Mouse (Mus musculus): Measurements from ENCODE around the gene Igf1r.

Gene Igf1r

DNA sequence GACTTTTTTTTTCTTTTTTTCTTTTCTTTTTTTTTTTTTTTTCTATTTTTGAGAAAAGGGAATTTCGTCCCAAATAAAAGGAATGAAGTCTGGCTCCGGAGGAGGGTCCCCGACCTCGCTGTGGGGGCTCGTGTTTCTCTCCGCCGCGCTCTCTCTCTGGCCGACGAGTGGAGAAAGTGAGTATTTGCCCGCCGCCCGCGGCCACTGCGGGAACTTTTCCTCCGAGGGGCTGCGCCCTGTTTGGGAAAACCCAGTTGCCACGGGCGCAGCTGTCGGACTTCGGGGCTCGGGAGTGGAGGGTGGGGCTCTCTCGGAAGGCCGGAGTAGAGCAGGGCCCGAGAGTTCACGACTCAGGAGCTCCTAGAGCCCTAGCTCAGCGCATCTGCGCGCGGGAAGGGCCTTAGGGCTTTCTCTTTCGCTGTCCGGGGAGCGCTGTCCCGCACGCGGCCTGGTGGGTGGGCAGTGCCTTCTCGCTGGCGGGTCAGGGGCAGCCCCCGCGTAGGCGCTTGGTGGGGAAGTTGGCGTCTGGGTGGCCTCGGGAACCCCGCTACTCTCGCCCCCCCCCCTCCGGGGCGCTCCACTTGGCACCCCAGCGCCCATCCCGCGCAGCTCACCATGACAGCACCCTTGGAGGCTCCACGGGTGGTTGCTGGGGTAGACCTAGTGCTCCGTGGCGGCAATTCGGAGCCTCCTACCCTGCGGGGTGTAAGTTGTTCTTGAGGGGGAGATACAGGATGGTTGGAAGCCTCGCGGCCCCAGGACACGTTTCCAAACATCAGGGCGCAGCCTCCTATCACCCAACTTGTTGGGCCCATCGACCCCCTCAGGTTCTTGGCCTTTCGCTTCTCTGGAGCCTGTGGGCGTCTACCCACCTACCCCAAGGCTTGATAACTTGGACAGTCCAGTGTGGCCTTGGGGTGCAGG is at the start of gene Igf1r:
Igf1r (plus strand) TSS at position 51 of the 924 bp plus-strand sequence.
- DNase-seq (ENCODE audit: low read depth, low spot score) = peak; percentile 69

DNA sequence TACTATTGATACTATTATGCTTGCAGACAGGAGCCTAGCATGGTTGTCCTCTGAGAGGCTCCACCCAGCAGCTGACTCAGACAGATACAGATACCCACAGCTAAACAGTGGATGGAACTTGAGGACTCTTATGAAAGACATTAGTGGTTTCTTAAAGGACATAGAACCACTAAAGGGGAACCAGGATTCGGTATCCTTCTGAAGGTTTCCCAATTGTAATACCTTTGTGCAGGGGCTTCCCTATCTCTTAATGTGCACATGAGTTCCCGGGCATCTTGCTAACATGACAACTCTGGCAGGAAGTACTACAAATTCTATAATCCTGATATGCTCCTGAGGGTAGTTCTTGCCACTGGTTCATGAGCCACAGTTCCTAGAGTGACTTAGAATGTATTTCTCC is 46.3 kb upstream of the Igf1r start:
- no peak for DNase-seq (ENCODE audit: low read depth, low spot score)

DNA sequence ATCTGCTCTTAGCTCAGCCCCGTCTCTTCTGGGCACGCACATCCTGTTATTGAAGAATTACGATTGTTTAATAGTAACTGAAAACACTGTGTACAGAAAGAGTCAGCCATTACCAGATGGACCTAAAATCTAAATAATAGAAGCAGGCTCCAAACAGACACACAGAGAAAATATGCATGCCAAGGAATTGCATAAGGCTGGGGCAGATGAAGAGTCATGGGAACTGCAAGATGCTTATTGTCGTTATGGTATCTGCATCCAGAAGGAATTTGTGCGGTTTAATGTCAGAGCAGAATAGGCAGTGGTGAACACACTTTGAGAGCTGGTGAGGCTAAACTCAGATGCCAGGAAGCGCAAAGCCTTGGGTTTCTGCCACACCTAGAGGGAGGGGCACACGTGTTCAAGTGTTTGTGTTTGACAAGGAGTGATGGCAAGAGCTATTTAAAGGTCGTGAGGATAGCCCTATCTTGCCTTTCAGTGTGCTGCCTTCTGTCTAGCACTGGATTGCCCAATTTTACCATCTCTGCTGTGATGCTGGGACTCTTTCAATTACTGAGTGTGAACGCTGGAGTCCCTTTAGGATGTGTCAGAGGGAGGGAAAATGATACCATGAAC is 44.7 kb upstream of the Igf1r start:
- no peak for DNase-seq (ENCODE audit: low read depth, low spot score)

DNA sequence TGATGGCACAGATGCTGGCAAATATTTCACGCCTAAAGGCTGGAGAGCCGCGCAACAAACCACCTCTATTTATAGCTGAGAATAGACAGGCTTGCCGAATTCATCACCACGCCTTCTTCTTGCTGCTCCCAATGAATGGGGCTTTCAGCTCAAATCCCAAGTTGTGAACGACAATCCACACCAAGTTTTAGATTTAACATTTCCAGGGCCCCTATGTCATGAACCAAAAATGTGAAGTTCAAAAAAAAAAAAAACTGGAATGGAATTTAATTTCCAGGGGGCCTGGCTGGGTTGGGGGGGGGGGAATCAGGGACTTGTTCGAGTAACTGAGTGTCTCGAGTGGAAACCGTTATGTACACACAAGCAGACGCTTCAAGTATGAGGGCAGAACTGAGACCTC is 42.1 kb upstream of the Igf1r start:
- DNase-seq (ENCODE audit: low read depth, low spot score) = no peak

DNA sequence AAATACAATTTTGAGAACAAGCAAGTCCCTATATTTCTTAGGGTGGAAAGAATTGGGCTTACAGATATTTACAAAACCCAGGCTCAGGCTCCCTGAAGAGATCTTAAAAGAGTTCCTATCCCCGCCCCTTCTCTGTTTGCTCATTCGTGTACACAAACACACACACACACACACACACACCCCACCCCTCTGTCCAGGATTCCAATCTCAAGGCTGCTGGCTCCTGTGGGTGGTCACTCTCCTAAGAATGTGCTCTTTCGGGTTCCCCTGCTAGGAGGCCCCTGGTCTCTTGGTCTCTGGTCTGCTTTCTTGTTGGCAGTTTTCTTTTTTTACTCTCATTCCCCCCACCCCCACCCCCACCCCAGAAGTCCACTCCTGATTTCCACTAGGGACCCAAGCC is 41.7 kb upstream of the Igf1r start:
- no peak for DNase-seq (ENCODE audit: low read depth, low spot score)

DNA sequence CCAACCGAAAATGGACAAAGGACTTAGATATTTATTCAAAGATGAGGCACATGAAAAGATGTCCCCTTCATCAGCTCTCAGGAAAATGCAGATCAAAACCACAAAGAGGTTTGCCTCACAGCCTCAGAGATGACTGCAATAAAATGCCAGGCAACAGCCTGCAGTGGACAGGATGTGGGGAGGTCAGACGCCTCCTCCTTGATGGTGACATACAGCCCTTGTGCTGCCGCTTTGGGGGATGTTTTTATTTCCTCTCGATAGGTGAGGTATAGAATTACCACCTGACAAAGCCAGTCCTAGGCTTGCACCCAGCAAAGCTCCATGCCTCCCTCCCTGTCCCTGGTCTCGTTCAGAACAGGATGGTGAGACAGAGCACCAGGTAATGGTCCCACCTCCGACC is 40.8 kb upstream of the Igf1r start:
- no peak for DNase-seq (ENCODE audit: low read depth, low spot score)

DNA sequence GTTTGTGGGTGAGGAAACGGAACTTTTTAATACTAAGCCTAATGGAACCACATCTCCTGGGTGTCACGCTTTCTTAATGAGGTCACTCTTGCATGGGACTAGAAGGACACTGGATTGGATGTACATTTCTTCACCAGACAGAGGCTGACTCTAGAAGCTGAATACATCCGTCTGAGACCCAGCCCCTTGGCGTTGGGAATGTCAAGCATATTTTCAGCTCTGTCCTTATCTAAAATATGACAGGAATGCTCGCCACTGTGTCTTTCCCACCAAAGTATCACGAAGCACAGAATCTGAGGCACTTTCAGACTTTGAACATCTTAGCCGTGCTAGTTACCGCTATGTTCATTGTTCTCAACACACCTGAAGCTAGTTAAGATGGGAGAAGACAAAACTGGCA is 35.7 kb upstream of the Igf1r start:
- DNase-seq (ENCODE audit: low read depth, low spot score) = no peak

DNA sequence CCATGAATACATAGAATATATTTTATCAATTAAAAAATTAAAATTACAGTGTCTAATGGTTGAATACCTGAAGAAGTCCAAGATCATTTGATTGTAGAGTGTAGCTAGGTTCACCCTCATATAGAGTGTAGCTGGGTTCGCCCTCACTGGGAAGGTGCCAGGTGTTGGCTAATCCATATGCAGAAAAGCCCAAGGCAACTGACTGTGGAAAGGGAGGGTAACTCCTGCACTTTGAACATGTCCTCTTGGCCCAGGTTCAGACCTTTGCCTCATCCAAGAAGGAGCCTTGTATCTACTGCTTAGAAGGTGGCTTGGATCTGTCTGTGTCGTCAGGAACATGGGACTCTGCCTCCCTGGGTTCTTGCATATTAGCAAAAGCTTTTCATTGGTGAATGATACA is 34.9 kb upstream of the Igf1r start:
- DNase-seq (ENCODE audit: low read depth, low spot score) = no peak

DNA sequence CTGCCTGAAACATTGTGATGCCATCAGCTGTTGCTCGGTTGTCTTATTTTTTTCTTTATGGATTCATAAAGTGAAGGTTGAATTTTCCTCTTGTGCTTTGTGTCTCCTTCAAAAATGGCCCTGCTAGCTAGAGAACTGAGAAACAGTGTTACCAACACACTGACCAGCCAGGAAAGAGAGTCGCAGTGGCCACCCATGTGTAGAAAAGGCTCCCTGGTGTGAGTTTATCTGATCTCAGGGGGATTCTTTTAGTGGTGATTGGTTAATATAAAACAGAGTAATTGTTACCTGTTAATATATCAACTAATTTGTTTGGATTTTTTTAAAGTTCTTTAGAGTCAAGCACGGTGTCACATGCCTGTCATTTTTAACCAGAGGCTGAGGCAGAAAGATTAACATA is 33.2 kb upstream of the Igf1r start:
- DNase-seq (ENCODE audit: low read depth, low spot score) = no peak

DNA sequence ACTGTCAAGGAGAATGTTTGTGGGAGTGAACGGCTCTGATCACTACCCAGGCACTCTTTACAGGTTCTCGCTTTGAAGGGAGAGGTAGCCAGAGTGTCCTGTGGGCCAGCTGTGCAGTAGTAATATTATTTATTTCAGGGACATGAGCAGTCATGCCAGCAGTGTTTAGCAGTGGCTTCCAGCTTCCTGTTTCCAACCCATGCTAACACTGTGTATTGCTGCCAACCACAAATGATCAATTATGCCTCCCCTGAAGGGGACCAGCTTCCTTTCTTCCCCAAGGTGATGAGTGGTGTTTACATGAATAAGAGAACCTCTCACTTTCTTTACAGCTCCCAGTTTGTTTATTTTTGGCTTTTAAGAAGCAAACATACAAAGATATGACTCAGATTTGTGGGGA is 28.4 kb upstream of the Igf1r start:
- no peak for DNase-seq (ENCODE audit: low read depth, low spot score)

DNA sequence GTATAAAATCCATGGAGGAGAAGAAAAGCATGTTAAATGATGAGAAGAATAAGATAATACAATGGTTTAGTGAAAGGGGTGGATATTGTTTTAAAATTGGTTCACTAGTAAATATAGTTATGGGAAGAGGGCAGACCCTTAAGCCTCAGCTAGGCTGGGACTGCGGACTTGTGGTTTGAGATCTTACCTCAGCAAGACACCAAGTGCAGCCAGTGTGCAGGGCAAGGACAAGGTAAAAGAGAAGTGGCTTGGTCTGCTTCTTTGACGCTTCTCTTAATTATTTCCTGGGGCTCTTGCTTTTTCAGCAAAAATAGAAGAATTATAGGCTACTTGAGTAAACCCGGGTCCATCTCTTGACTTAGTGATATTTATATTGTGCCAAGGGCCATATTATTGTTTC is 22.5 kb upstream of the Igf1r start:
- DNase-seq (ENCODE audit: low read depth, low spot score) = no peak

DNA sequence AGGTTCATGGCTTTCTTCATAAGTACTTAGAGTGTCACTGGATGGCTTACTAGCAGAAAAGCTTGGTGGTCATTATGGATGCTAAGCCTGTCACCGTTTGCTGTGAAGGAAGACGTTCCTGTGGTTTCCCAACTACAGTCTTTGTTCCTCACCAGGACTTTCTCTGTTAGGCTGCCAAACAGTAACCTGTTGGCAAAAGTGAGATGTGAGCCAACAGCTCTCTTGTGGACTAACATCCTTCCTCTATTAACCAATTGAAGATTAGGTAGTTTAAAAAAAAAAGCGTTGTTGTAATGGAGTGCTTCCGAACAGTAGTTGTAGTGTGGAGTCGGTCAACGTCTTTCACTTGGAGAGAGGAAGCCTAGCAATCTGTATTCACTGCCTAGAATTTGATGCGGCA is 15.8 kb upstream of the Igf1r start:
- no peak for DNase-seq (ENCODE audit: low read depth, low spot score)

DNA sequence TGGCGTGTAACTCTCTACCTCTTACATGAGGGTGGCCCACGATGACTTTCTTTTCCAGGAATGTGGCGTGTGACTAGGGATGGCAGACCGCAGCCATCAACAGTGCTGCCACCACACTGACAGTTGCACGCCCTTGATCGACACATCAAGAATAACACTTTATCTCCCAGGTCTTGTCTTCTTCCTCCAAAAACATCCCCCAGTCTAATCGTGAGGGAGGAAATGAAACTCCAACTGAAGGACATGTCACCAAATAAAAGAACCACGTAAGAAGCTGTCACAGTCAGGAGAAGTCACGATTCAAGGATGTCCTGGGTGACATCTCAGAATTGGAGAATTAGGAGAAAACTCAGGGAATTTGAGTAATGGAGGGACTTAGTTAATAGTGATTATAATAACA is 8.8 kb upstream of the Igf1r start:
- no peak for DNase-seq (ENCODE audit: low read depth, low spot score)

DNA sequence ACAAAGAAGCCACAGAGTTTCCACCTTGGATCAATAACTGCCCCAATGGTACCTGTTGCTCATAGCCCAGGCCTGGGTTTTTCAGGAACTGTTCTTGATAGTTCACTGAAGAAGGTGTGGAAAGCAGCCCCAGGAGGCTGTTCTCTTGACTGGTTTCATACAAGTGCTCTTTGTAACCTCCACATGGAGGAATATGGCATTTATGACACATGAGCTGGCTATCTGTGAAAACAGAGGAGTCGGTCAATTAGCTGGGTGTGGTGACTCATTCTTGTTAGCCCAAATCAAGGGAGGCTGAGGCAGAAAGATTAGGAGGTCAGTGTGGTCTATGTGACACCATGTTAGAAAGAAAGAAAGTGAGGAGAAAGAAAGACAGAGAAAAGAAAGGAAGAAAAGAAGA is 5.7 kb upstream of the Igf1r start:
- no peak for DNase-seq (ENCODE audit: low read depth, low spot score)

DNA sequence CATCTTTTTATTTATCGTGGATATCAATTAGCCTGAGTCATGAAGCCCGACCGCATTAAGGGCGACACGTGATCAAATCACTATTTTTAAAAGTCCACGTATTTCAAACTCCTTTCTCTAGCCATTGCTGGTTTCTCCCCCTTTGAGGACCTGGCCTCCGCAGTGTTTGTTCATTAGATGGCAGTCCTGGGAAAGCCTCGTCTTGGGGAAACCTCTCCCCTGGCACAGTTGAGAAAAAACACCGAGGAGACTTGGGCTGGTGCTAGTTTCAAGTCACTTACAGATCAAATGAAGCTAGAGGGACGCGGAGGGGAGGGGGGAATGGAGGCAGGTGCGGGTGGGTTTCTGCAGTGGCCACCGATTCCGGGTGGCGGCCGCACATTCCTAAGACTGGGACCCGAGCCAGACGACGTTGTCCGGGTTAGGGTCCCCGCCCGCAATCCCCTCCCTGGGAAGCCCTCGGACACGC is 2.2 kb upstream of the Igf1r start:
- no peak for DNase-seq (ENCODE audit: low read depth, low spot score)

DNA sequence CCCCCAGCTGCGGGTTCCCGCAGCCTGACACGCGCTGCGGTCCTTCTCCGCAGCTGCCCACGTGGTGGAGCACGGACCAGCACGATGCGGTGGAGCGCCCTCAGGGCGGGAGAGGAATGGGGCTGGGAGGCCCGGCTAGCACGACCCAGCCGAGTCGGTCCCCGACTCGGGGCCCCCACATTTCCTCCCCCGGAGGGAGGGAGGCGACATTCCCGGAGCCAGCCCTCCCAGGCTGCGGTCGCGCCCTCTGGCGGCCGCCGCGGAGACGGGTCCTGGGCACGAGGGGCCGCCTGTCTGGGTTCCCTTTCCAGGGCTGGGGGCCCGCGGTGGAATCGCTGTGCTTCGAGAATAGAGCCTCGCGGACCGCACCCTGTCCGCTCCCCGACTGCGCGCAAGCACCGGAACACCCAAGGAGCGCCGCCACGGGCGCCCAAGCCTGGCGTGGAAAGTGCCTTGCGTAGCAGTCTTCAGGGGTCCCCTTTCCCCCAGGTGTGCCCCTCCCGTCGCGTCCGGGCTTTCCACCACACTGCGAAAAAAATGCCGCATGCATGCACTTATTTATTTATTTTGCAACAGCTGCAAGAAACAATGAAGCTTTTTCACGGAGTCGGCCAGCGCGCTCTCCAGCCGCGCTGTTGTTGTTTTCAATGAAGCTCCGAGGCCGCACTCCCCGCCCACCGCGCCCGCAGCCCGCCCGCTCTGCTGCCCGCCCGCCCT is 1.7 kb upstream of the Igf1r start:
- peak; percentile 91 for DNase-seq (ENCODE audit: low read depth, low spot score)

DNA sequence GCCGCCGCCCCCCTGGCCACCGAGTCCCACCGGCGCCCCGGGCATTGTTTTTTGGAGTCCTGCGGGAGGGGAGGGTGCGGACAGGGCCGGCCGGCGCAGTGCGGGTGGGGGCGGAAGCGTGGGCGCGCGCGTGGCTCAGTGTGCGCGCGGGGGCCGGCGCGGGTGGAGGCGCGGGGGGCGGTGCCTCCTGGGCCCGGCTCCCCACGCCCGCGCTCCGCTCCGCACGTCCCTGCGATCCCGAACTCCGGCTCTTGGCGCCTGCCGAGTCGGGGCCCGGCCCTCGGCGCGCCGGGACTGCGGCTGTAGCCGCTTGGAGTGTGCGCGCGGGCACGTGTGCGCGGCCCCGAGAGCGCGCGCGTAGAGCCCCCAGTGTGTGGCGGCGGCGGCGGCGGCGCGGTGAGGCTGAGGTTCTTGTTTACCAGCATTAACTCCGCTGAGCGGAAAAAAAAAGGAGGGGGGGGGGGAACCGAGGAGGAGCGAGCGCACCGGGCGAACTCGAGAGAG is 1.0 kb upstream of the Igf1r start:
- peak; percentile 97 for DNase-seq (ENCODE audit: low read depth, low spot score)

DNA sequence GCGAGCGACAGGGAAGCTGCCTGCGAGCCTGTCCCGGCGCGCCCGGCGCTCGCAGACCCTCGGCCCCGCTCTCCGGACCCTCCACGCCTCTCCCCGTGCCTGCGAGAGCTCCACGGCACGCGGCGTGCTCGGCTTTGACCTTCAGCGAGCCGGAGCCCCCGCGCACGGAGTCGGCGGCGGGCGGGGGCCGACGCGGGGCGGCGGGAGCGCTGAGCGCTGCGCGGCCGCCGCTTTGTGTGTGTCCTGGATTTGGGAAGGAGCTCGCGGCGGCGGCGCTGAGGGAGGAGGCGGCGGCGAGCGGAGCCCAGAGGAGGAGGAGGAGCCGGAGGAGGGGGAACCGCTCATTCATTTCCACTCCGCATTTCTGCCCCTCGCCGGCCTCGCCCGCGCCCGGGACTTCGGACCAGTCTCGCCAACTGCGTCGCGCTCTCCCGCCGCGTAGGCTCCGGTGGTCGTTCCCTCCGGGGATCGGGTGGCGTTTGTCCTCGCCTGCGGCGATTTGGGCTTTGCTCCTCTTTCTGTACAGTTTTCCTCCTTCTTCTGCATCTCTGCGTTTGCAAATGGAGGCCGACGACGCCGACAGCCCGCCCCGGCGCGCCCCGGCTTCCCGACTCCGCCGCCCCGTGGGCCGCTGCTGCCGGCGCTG is 468 bp upstream of the Igf1r start:
- peak; percentile 89 for DNase-seq (ENCODE audit: low read depth, low spot score)

DNA sequence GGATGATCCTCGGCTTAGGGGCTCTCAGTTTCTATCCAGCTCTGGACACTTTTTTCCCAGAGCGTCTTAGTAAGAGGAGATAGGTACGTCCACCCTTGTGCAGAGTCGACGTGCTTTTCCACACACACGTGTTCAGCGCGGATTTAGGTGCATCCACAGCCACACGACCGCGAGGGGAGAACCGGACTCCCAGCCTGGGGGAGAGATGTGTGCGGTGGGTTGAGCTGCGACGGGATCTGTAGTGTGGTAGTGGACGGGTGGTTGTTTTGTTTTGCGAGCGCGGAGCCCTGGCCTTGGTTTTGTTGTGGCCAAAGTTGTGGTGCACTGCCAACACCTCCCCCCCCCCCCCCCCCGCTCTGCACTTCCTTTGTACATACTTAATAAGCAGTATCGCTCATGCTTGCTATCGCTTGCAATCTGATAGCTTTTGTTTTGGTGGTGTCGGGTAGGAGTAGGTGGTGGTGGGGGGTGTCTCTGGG is 1.2 kb downstream of the Igf1r start:
- DNase-seq (ENCODE audit: low read depth, low spot score) = peak; percentile 11

DNA sequence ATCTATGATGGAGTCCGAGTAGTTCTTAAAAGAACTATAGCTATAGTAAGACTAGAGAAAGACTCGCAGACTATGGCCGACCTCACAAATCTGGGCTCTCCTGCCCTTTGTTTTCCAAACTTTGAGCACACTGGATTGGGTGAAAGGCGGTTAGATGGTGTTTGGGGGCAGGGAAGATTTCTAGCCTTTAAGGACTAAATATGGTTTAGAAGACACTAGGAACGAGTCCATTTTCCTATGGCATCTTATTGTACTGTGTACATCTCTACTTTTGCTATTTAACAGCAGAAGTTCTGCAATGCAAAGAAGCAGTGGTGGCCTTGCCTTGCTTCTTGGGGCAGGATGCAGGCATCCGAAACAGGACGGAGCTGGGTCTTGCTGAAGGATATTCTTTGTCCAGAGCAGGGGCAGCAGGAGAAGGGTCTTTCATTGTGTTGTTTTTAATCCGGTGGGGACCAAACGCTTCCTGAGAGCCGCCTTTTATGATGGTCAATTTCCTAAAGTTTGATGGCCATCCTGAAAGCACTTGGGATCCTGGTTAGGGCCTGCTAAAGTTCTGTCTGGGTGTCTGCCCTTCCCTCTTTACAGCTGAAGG is 2.1 kb downstream of the Igf1r start:
- peak; percentile 18 for DNase-seq (ENCODE audit: low read depth, low spot score)

DNA sequence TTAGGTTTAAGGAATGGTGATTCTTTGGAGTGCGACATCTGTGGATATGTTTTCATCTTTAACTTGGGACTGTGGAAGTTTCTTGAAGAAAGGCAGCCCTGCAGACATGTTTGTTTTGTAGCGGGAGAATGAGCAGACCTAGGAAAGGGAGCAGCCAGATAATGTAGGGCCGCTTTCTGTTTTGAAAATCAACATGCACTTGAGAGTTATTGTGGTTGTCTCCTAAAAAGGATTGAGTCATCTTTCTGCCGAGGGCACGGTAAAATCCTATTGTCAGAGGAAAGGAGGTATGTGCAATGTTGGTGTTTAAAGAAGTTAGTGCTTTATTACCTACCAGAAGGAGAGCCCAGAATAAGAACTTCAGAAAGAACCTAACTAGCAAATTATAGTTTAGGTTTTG is 2.6 kb downstream of the Igf1r start:
- DNase-seq (ENCODE audit: low read depth, low spot score) = no peak

Measured in ZHBTc4 (cell line).